Mouse (Mus musculus) intestine, embryonic 15.5 days (tissue): ENCODE data around the gene Tomm34. TPM values are rescaled to one million over a fixed set of nuclear protein-coding genes. Genes with fewer than 3 reads are reported as not detected.

Experiments
- ATAC-seq: fragments of 200-750 bp; cut with Nextera tagmentation; 2 replicates; pipeline ENCODE4 v1.8.0; 2017; ENCODE audit warnings: moderate TSS enrichment, moderate library complexity
- H3K27ac ChIP-seq: fragments of 300-500 bp; sonication (generic); 2 replicates; pipeline ENCODE4 v1.5.1; 2015; ENCODE audit warnings: mild to moderate bottlenecking, inconsistent platforms
- H3K27me3 ChIP-seq: fragments of 300-500 bp; sonication (generic); replicated peaks from 2 replicates; pipeline ENCODE4 v1.6.1; 2015; ENCODE audit warnings: inconsistent platforms
- H3K36me3 ChIP-seq: fragments of 300-500 bp; sonication (generic); 2 replicates; pipeline ENCODE4 v1.6.1; 2015; ENCODE audit warnings: inconsistent platforms
- H3K4me1 ChIP-seq: fragments of 300-500 bp; sonication (generic); replicated peaks from 2 replicates; pipeline ENCODE4 v1.6.1; 2015; ENCODE audit warnings: inconsistent platforms
- H3K4me2 ChIP-seq: fragments of 300-500 bp; sonication (generic); replicated peaks from 2 replicates; pipeline ENCODE4 v1.6.1; 2015; ENCODE audit warnings: mild to moderate bottlenecking, inconsistent platforms
- H3K4me3 ChIP-seq: fragments of 300-500 bp; sonication (generic); replicated peaks from 2 replicates; pipeline ENCODE4 v1.5.1; 2015; ENCODE audit warnings: inconsistent platforms
- H3K9ac ChIP-seq: fragments of 300-500 bp; sonication (generic); 2 replicates; pipeline ENCODE4 v1.6.1; 2015; ENCODE audit warnings: inconsistent platforms
- H3K9me3 ChIP-seq: fragments of 300-500 bp; sonication (generic); 2 replicates; pipeline ENCODE4 v1.6.1; 2016; ENCODE audit warnings: inconsistent platforms
- WGBS: fragments of 180-500 bp; shearing (Covaris S2); methylation state at CpG from one replicate; pipeline ENCODE4 v1.1.7; 2015; 5-methylcytosine and 5-hydroxymethylcytosine counted together
- polyA plus RNA-seq: library from polyadenylated mRNA; unstranded; fragments of >200 nt; fragmentation: Nextera tagmentation; extraction: Ambion mirVana; gene quantifications from 2 replicates; pipeline ENCODE4 v1.2.1, GENCODE M21; 2015

The Tomm34 gene
- polyA plus RNA-seq, 1 experiment from 2014 or later: 55.4 TPM

GRCm38 (mm10) chr2:164006932-164007331, 64.0 kb downstream of the Tomm34 start:
- peaks cover 16% of the 10 kb centered on the region for H3K4me1 ChIP-seq
- ATAC-seq: peak; percentile 69
- H3K4me2 ChIP-seq: peak overlapping the region; percentile 33; the same call in 1 of the 2 replicates
- 60% methylated on average over 10 of the region's 10 CpGs for WGBS
- H3K9ac ChIP-seq: no peak overlapping the region
- no peaks in the 10 kb centered on the region for H3K27me3 ChIP-seq
- H3K4me3 ChIP-seq: no peak overlapping the region
- H3K36me3 ChIP-seq: no peaks in the 10 kb centered on the region
- no peaks in the 10 kb centered on the region for H3K9me3 ChIP-seq
- H3K27ac ChIP-seq: peak overlapping the region; percentile 71; the same call in 1 of the 2 replicates

- no peak overlapping the region for H3K27ac ChIP-seq
- H3K9ac ChIP-seq: no peak overlapping the region
- peaks cover 16% of the 10 kb centered on the region for H3K4me1 ChIP-seq
- H3K4me3 ChIP-seq: no peak overlapping the region
- no peaks in the 10 kb centered on the region for H3K9me3 ChIP-seq
- WGBS: 78% methylated on average over 5 of the region's 5 CpGs
- ATAC-seq: no peak
- H3K27me3 ChIP-seq: no peaks in the 10 kb centered on the region
- no peaks in the 10 kb centered on the region for H3K36me3 ChIP-seq
- H3K4me2 ChIP-seq: no peak overlapping the region
Observed at GRCm38 (mm10) chr2:164004503-164004902, 66.5 kb downstream of the Tomm34 start.

Other genes with a start within 250 kb of the Tomm34 start
- not detected in 2 replicates for gene Kcnk15, start 217.5 kb downstream of the Tomm34 start, polyA plus RNA-seq
- 0.90 and 1.3 TPM in 2 replicates for gene Rims4, start 152.5 kb downstream of the Tomm34 start, polyA plus RNA-seq
- 269 and 298 TPM in 2 replicates for gene Ywhab, start 76.2 kb downstream of the Tomm34 start, polyA plus RNA-seq
- gene Pabpc1l, start 45.7 kb downstream of the Tomm34 start, polyA plus RNA-seq: 0.82 and 1.3 TPM in 2 replicates
- gene Stk4, start 847 bp downstream of the Tomm34 start, polyA plus RNA-seq: 18.0 and 19.9 TPM in 2 replicates
- gene Kcns1, start 99.9 kb upstream of the Tomm34 start, polyA plus RNA-seq: 0.15 and 0.29 TPM in 2 replicates
- not detected in 2 replicates for gene Wfdc5, start 111.6 kb upstream of the Tomm34 start, polyA plus RNA-seq
- gene Wfdc12, start 119.4 kb upstream of the Tomm34 start, polyA plus RNA-seq: not detected in 2 replicates
- gene Wfdc15a, start 129.0 kb upstream of the Tomm34 start, polyA plus RNA-seq: not detected in 2 replicates
- gene Wfdc15b, start 150.5 kb upstream of the Tomm34 start, polyA plus RNA-seq: 27.0 and 32.1 TPM in 2 replicates
- gene Svs2, start 167.3 kb upstream of the Tomm34 start, polyA plus RNA-seq: not detected in 2 replicates
- gene Svs3b, start 185.5 kb upstream of the Tomm34 start, polyA plus RNA-seq: not detected in 2 replicates
- not detected in 2 replicates for gene Svs4, start 207.3 kb upstream of the Tomm34 start, polyA plus RNA-seq
- not detected in 2 replicates for gene Svs3a, start 218.1 kb upstream of the Tomm34 start, polyA plus RNA-seq
- not detected in 2 replicates for gene Svs6, start 245.6 kb upstream of the Tomm34 start, polyA plus RNA-seq